Mouse (Mus musculus): ENCODE results near the gene Tnfrsf1b. TPM values are rescaled to one million over a fixed set of nuclear protein-coding genes. Genes with fewer than 3 reads are reported as not detected.

Gene Tnfrsf1b
- polyA plus RNA-seq, 1 experiment, result 3.9 TPM

DNA sequence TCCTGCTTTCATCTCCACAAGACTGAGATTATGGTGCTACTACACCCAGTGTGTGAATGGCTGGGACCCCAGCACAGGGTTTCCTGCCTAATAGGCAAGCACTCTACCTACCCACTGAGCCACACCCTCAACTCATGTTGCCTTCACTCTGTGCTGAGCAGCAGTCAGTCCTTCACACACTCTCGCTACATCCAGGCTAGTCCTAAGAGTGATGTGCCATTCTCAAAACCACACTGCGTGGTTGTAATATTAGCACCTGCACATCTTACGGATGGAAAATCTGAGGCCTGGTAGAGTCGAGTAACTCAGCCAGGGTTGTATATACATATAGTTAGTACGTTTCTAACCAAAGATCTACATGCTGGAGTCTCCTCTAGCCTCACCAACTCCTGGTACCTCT, 28.2 kb upstream of the Tnfrsf1b start:
- no peak for TF ChIP-seq POLR2A (IDR thresholded peaks at IDR 0.05; ENCODE audit: insufficient read depth, low read length)
- 0 out of 2 replicates have a peak, but pooled peaks cover 3% of the 10 kb centered on the region for H3K9me3 ChIP-seq (replicated peaks; ENCODE audit: control insufficient read depth, insufficient read depth, low read length, poor library complexity, severe bottlenecking)
- no peaks in the 10 kb centered on the region for H3K27me3 ChIP-seq (ENCODE audit: control insufficient read depth, insufficient read depth, low read length, poor library complexity, severe bottlenecking)
- no peak overlapping the region for H3K27ac ChIP-seq (ENCODE audit: insufficient read depth, low read length)
- H3K36me3 ChIP-seq (ENCODE audit: control insufficient read depth, insufficient read depth, low read length, poor library complexity, severe bottlenecking), result no peaks in the 10 kb centered on the region
- H3K4me1 ChIP-seq (ENCODE audit: control insufficient read depth, insufficient read depth, low read length), result peaks cover 6% of the 10 kb centered on the region
- no peak overlapping the region for H3K9ac ChIP-seq (ENCODE audit: low read depth, poor library complexity, severe bottlenecking)
- H3K4me3 ChIP-seq (ENCODE audit: low read depth, low read length), result no peak overlapping the region

DNA sequence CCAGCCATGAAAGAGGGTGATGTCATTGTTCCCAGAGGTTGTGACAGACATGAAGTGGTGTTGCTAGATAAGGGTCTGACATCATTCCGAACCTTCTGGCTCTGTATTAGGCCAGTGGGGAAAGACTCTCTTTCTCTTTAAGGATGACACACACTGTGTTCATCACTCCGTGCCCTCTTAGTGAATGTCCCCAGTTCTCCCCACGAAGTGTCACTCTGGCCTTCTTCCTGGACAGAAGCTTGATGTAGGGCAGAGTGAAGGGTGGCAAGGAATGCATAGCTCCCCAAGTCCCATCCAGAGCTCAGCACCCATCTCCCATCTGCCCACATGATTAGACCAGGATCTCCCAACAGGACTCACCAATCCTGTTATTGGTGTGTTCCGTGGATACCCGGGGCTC, 27.3 kb upstream of the Tnfrsf1b start:
- Histone ChIP-seq H3K9me3 (replicated peaks; ENCODE audit: control insufficient read depth, insufficient read depth, low read length, poor library complexity, severe bottlenecking) (no peaks in the 10 kb centered on the region), H3K4me1 (ENCODE audit: control insufficient read depth, insufficient read depth, low read length) (peaks cover 6% of the 10 kb centered on the region), H3K9ac (ENCODE audit: low read depth, poor library complexity, severe bottlenecking) (no peak overlapping the region), H3K4me3 (ENCODE audit: low read depth, low read length) (no peak overlapping the region), H3K36me3 (ENCODE audit: control insufficient read depth, insufficient read depth, low read length, poor library complexity, severe bottlenecking) (no peaks in the 10 kb centered on the region), H3K27ac (ENCODE audit: insufficient read depth, low read length) (no peak overlapping the region), H3K27me3 (ENCODE audit: control insufficient read depth, insufficient read depth, low read length, poor library complexity, severe bottlenecking) (no peaks in the 10 kb centered on the region)
- TF ChIP-seq EP300 (IDR thresholded peaks at IDR 0.05; ENCODE audit: insufficient read depth, low read depth, low read length), result no peak
- TF ChIP-seq CTCF (IDR thresholded peaks at IDR 0.05; ENCODE audit: low read depth, low read length), result no peak
- no peak for TF ChIP-seq POLR2A (IDR thresholded peaks at IDR 0.05; ENCODE audit: insufficient read depth, low read length)

DNA sequence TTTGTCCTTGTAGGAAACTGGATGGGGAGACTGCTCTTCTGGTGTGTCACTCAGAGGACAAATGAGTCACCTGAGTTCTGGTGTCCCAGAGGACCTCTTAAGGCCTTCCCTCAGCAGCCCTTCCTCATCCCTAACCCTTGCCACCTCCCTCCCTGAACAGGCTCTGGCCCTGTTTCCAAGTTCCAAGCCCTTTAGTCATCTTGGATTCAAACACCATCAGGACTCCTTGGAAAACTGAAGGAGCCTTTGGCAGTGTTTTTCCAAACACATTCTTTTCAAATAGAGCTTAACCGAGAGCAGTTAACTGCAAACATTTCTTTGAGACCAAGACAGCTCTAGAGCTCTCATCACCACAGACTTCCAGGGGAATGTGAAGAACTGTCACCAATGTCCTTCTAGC, 26.1 kb upstream of the Tnfrsf1b start:
- Histone ChIP-seq H3K9ac (ENCODE audit: low read depth, poor library complexity, severe bottlenecking) (no peak overlapping the region), H3K27me3 (ENCODE audit: control insufficient read depth, insufficient read depth, low read length, poor library complexity, severe bottlenecking) (no peaks in the 10 kb centered on the region), H3K4me3 (ENCODE audit: low read depth, low read length) (no peak overlapping the region), H3K27ac (ENCODE audit: insufficient read depth, low read length) (0 out of 2 replicates have a peak overlapping the region, but pooled peaks have one; percentile 12), H3K4me1 (ENCODE audit: control insufficient read depth, insufficient read depth, low read length) (peaks cover 6% of the 10 kb centered on the region), H3K9me3 (replicated peaks; ENCODE audit: control insufficient read depth, insufficient read depth, low read length, poor library complexity, severe bottlenecking) (no peaks in the 10 kb centered on the region), H3K36me3 (ENCODE audit: control insufficient read depth, insufficient read depth, low read length, poor library complexity, severe bottlenecking) (no peaks in the 10 kb centered on the region)
- TF ChIP-seq POLR2A (IDR thresholded peaks at IDR 0.05; ENCODE audit: insufficient read depth, low read length), result no peak
- TF ChIP-seq EP300 (IDR thresholded peaks at IDR 0.05; ENCODE audit: insufficient read depth, low read depth, low read length), result no peak
- TF ChIP-seq CTCF (IDR thresholded peaks at IDR 0.05; ENCODE audit: low read depth, low read length), result no peak

DNA sequence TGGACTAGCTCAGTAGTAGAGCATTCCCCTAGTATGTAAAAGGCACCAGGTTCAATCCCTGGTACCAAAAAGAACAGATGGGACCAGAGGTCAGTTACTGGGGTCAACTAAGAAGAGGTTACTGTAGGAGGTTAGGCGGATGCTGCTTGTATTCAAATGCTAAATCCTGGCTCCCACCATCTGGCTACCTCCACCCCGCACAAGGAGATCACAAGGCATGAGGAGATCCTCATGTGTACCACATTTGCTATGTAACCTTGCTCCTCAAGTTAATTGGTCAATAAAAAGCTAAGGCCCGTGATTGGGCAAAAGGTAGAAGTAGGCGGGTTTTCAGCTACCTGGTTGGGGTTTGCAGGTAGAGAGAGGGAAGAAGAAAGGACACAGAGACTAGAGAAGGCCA, 25.0 kb upstream of the Tnfrsf1b start:
- Histone ChIP-seq H3K9ac (ENCODE audit: low read depth, poor library complexity, severe bottlenecking) (no peak overlapping the region), H3K9me3 (replicated peaks; ENCODE audit: control insufficient read depth, insufficient read depth, low read length, poor library complexity, severe bottlenecking) (no peaks in the 10 kb centered on the region), H3K4me1 (ENCODE audit: control insufficient read depth, insufficient read depth, low read length) (peaks cover 6% of the 10 kb centered on the region), H3K27ac (ENCODE audit: insufficient read depth, low read length) (no peak overlapping the region), H3K36me3 (ENCODE audit: control insufficient read depth, insufficient read depth, low read length, poor library complexity, severe bottlenecking) (no peaks in the 10 kb centered on the region), H3K27me3 (ENCODE audit: control insufficient read depth, insufficient read depth, low read length, poor library complexity, severe bottlenecking) (no peaks in the 10 kb centered on the region), H3K4me3 (ENCODE audit: low read depth, low read length) (no peak overlapping the region)
- TF ChIP-seq EP300 (IDR thresholded peaks at IDR 0.05; ENCODE audit: insufficient read depth, low read depth, low read length) (peak; percentile 99), CTCF (IDR thresholded peaks at IDR 0.05; ENCODE audit: low read depth, low read length) (no peak)

DNA sequence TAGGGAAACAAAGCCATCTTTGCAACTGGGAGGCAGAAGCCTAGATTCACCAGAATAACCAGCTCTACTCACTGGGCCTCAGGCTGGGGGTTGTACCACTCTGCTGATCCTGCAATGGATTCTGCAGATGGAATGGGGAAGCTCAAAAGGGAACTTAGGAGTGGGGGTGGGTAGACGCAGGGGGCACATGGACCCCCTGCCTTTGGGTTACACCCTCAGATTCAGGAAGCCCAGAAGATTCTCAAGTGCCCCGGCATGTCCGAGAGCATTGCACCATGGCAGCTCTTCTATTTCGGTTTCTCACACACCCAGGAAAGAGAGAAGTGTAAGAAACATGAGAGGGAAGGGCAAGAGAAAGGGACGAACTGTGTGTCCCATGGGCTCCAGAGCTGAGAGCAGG, 23.5 kb upstream of the Tnfrsf1b start:
- TF ChIP-seq EP300 (IDR thresholded peaks at IDR 0.05; ENCODE audit: insufficient read depth, low read depth, low read length), result no peak
- TF ChIP-seq CTCF (IDR thresholded peaks at IDR 0.05; ENCODE audit: low read depth, low read length), result no peak
- no peaks in the 10 kb centered on the region for H3K27me3 ChIP-seq (ENCODE audit: control insufficient read depth, insufficient read depth, low read length, poor library complexity, severe bottlenecking)
- no peak overlapping the region for H3K27ac ChIP-seq (ENCODE audit: insufficient read depth, low read length)
- no peak overlapping the region for H3K4me3 ChIP-seq (ENCODE audit: low read depth, low read length)
- H3K4me1 ChIP-seq (ENCODE audit: control insufficient read depth, insufficient read depth, low read length), result peaks cover 9% of the 10 kb centered on the region
- no peaks in the 10 kb centered on the region for H3K36me3 ChIP-seq (ENCODE audit: control insufficient read depth, insufficient read depth, low read length, poor library complexity, severe bottlenecking)
- H3K9me3 ChIP-seq (replicated peaks; ENCODE audit: control insufficient read depth, insufficient read depth, low read length, poor library complexity, severe bottlenecking), result no peaks in the 10 kb centered on the region
- H3K9ac ChIP-seq (ENCODE audit: low read depth, poor library complexity, severe bottlenecking), result no peak overlapping the region

DNA sequence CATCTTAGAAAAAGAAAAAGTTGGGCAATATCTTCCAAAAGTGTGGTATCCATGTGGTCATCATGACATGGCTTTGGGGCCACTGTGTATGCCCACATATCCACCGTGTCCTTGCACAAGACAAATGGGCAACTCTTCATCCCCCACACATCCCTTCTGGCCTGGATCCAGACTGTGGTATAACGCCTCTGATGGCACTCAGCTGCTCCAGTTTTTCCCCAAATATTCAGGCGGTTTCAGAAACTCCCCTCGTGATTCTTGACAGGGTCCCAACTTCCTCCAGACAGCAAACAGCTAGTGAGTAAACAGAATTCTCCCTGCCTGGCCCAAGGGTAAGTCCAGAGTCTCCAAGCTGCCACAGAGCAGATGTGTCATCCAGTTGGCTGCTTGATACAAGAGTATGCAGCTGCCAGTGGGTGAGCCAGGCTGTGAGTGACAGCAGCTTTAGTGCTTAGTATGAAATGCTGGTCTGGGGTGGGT, 21.0 kb upstream of the Tnfrsf1b start:
- H3K27me3 ChIP-seq (ENCODE audit: control insufficient read depth, insufficient read depth, low read length, poor library complexity, severe bottlenecking), result no peaks in the 10 kb centered on the region
- H3K36me3 ChIP-seq (ENCODE audit: control insufficient read depth, insufficient read depth, low read length, poor library complexity, severe bottlenecking), result no peaks in the 10 kb centered on the region
- no peak overlapping the region for H3K4me3 ChIP-seq (ENCODE audit: low read depth, low read length)
- TF ChIP-seq EP300 (IDR thresholded peaks at IDR 0.05; ENCODE audit: insufficient read depth, low read depth, low read length) (no peak), POLR2A (IDR thresholded peaks at IDR 0.05; ENCODE audit: insufficient read depth, low read length) (no peak), CTCF (IDR thresholded peaks at IDR 0.05; ENCODE audit: low read depth, low read length) (no peak)
- H3K27ac ChIP-seq (ENCODE audit: insufficient read depth, low read length), result no peak overlapping the region
- peaks cover 6% of the 10 kb centered on the region for H3K4me1 ChIP-seq (ENCODE audit: control insufficient read depth, insufficient read depth, low read length)
- H3K9ac ChIP-seq (ENCODE audit: low read depth, poor library complexity, severe bottlenecking), result no peak overlapping the region
- no peaks in the 10 kb centered on the region for H3K9me3 ChIP-seq (replicated peaks; ENCODE audit: control insufficient read depth, insufficient read depth, low read length, poor library complexity, severe bottlenecking)

Measured in ES-Bruce4 (cell line).